ENCODE assay signal across 11 mouse cellular contexts in the genomic region with DNA sequence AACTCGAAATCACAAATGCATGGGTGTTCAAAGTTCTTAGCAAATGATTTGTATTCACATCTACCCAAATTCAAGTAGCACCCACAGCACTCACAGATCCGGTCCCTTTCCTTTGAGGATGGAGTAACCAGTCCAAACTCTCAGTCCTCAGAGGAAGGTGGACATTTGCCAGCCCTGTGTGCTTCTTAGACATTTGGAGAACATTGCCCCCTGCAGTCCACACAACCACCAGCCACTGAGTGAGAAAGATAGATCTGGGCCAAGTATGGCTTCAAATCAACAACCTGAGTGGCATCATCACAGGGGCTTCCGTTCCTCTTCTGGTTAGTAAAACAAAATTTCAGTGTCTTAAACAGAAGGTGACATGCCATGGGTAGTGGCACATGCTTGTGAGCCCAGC. TPM values are rescaled to one million over a fixed set of nuclear protein-coding genes. Genes with fewer than 3 reads are reported as not detected.
A peak's percentile ranks its signal among the peaks of the same experiment; 100 is the strongest.
DNase-seq lines count a peak whose midpoint lies in the region; ATAC-seq and TF ChIP-seq lines count a peak whose summit lies in the region.
"Had no signal": no experiment of that assay in that cellular context is flagged by ENCODE, and none has a peak within 500 bp of the region (broad histone marks: within the 10 kb centered on the region; RNA-seq: fewer than 3 reads in every experiment).

No protein-coding gene starts in this region.

- H3K36me3 ChIP-seq in G1E (replicated peaks) = no peaks in the 10 kb centered on the region
- H3K36me3 ChIP-seq: embryonic facial prominence, embryonic 12.5 days had no signal

- DNase-seq in kidney, adult 9 months = peak; percentile 4
- no peak for DNase-seq in kidney, postnatal 14 days
- no peak for DNase-seq in G1E (ENCODE audit: low spot score)
- DNase-seq in brain, adult 2 months (ENCODE audit: low read depth, low spot score) = peak; percentile 54
- DNase-seq in left cerebral cortex, postnatal 14 days (ENCODE audit: low spot score in 2 of 2) = peak; percentile 59 to 66
- DNase-seq in thymus, postnatal 0 days (ENCODE audit: low spot score) = no peak
- DNase-seq: lung, adult 2 months had no signal

- H3K4me1 ChIP-seq in G1E (ENCODE audit: insufficient read depth, low read depth, low read length) = peaks cover 14% of the 10 kb centered on the region; the same call in 1 of the 2 replicates
- H3K4me1 ChIP-seq: embryonic facial prominence, embryonic 12.5 days had no signal

- no peak overlapping the region for H3K4me3 ChIP-seq in G1E (ENCODE audit: low read depth, low read length)
- H3K4me3 ChIP-seq: embryonic facial prominence, embryonic 12.5 days had no signal

- intact Hi-C loops in left cerebral cortex, postnatal 14 days (cut with DNase I) = loop anchor here (2.0 to 5.0 kb wide), 2 partner anchors 39 to 96 kb away; a partner anchor contains a TSS

- ATAC-seq in G1E (ENCODE audit: extremely low read depth, insufficient number of reproducible peaks, low FRiP score, poor library complexity, severe bottlenecking) = peak; percentile 65
- no peak for ATAC-seq in megakaryocyte-erythroid progenitor cell, adult 5-6 weeks (replicated peaks; ENCODE audit: low FRiP score, low TSS enrichment, poor library complexity, severe bottlenecking)

- H3K27me3 ChIP-seq in G1E (ENCODE audit: insufficient read depth, low read length) = no peaks in the 10 kb centered on the region
- H3K27me3 ChIP-seq: embryonic facial prominence, embryonic 12.5 days had no signal

- no peak for TF ChIP-seq CTCF in G1E (IDR thresholded peaks at IDR 0.05; ENCODE audit: low read depth, low read length)

- H3K9me3 ChIP-seq in G1E (replicated peaks) = peaks cover 4% of the 10 kb centered on the region; the same call in 1 of the 2 replicates
- H3K9me3 ChIP-seq: embryonic facial prominence, embryonic 12.5 days had no signal

RNA-seq across cellular contexts. Expression of a gene that starts 38.0 kb away (rescaled TPM):
- total RNA-seq in G1E (2014; fragmentation: Nextera tagmentation) = 1.1 and 3.2 TPM in 2 replicates
- 0.06 and 0.16 TPM in 2 replicates for total RNA-seq in G1E (2017)
- polyA plus RNA-seq in G1E (2012) = 0.13 and 0.14 TPM in 2 replicates
- total RNA-seq in left cerebral cortex, postnatal 14 days (2021) = 10 to 100 TPM; 19.2 to 24.4 TPM
- polyA plus RNA-seq in thymus, postnatal 0 days (2015; fragmentation: Nextera tagmentation; extraction: Ambion mirVana) = 4.0 and 5.2 TPM in 2 replicates
- not detected in 2 replicates for total RNA-seq in megakaryocyte-erythroid progenitor cell, adult 5-6 weeks (2014; fragmentation: Nextera tagmentation)
- total RNA-seq in megakaryocyte-erythroid progenitor cell, adult 5-6 weeks (2017) = not detected in 2 replicates
- total RNA-seq: heart, adult 18-20 months had no signal
- polyA plus RNA-seq: kidney, embryonic 14.5 days; lung, adult 2 months had no signal

Comparison
In these comparisons a context has a peak if more than half of its experiments do, and no peak if none do; other contexts are left out.
1. DNase-seq: peak in kidney, adult 9 months (single experiment), brain, adult 2 months (single experiment) and left cerebral cortex, postnatal 14 days (2 of 2); none in kidney, postnatal 14 days (single experiment), G1E (single experiment) and thymus, postnatal 0 days (single experiment).
2. RNA of a gene that starts 38.0 kb away (total RNA-seq): 19.2 to 24.4 TPM in left cerebral cortex, postnatal 14 days; 0.06 to 3.2 TPM in G1E and not detected in megakaryocyte-erythroid progenitor cell, adult 5-6 weeks; every median in the first group is over 4 times any median in the second.